Mouse (Mus musculus): ENCODE measurements around the gene Efemp2. TPM values are rescaled to one million over a fixed set of nuclear protein-coding genes. Genes with fewer than 3 reads are reported as not detected.

The Efemp2 gene
- polyA plus RNA-seq, 1 experiment from 2014 or later: 62.7 TPM

GRCm38 (mm10) chr19:5471846-5472245 is 1.9 kb upstream of the Efemp2 start:
- H3K4me1 ChIP-seq (ENCODE audit: control insufficient read depth, insufficient read depth, low read length): peaks cover 8% of the 10 kb centered on the region
- H3K4me3 ChIP-seq (ENCODE audit: low read length): no peak overlapping the region
- H3K9me3 ChIP-seq (replicated peaks; ENCODE audit: control insufficient read depth, low read length): no peaks in the 10 kb centered on the region
- H3K4me2 ChIP-seq (ENCODE audit: low read depth, low read length): no peak overlapping the region
- peaks cover 6% of the 10 kb centered on the region; the same call in 1 of the 2 replicates for H3K36me3 ChIP-seq (ENCODE audit: control insufficient read depth, insufficient read depth)
- no peaks in the 10 kb centered on the region for H3K27me3 ChIP-seq (ENCODE audit: control insufficient read depth, insufficient read depth, low read length)
- H3K9ac ChIP-seq (ENCODE audit: low read length): no peak overlapping the region
- no peak for ATAC-seq (replicated peaks; ENCODE audit: extremely low read depth, insufficient read depth, low FRiP score)
- WGBS: 49% methylated on average over 5 of the region's 5 CpGs
- H3K27ac ChIP-seq (ENCODE audit: low read length): no peak overlapping the region

- Histone ChIP-seq H3K4me2 (ENCODE audit: low read depth, low read length) (no peak overlapping the region), H3K9ac (ENCODE audit: low read length) (no peak overlapping the region), H3K27me3 (ENCODE audit: control insufficient read depth, insufficient read depth, low read length) (no peaks in the 10 kb centered on the region), H3K27ac (ENCODE audit: low read length) (no peak overlapping the region), H3K36me3 (ENCODE audit: control insufficient read depth, insufficient read depth) (no peaks in the 10 kb centered on the region; the same call in 1 of the 2 replicates), H3K4me3 (ENCODE audit: low read length) (no peak overlapping the region), H3K9me3 (replicated peaks; ENCODE audit: control insufficient read depth, low read length) (no peaks in the 10 kb centered on the region), H3K4me1 (ENCODE audit: control insufficient read depth, insufficient read depth, low read length) (peaks cover 8% of the 10 kb centered on the region)
- ATAC-seq (replicated peaks; ENCODE audit: extremely low read depth, insufficient read depth, low FRiP score): no peak
- WGBS: 77% methylated on average over 3 of the region's 3 CpGs
These were observed 897 bp upstream of the Efemp2 start for GRCm38 (mm10) chr19:5472857-5473256.

GRCm38 (mm10) chr19:5474281-5475068 is 721 bp downstream of the Efemp2 start:
- H3K27ac ChIP-seq (ENCODE audit: low read length): peak overlapping the region; percentile 86
- H3K4me3 ChIP-seq (ENCODE audit: low read length): peak overlapping the region; percentile 72
- peak; percentile 59 for ATAC-seq (replicated peaks; ENCODE audit: extremely low read depth, insufficient read depth, low FRiP score)
- no peaks in the 10 kb centered on the region for H3K27me3 ChIP-seq (ENCODE audit: control insufficient read depth, insufficient read depth, low read length)
- peaks cover 8% of the 10 kb centered on the region for H3K4me1 ChIP-seq (ENCODE audit: control insufficient read depth, insufficient read depth, low read length)
- no peaks in the 10 kb centered on the region for H3K9me3 ChIP-seq (replicated peaks; ENCODE audit: control insufficient read depth, low read length)
- H3K36me3 ChIP-seq (ENCODE audit: control insufficient read depth, insufficient read depth): no peaks in the 10 kb centered on the region; the same call in 1 of the 2 replicates
- WGBS: under 1% methylated on average over 47 of the region's 68 CpGs
- peak overlapping the region; percentile 90 for H3K9ac ChIP-seq (ENCODE audit: low read length)
- peak overlapping the region; percentile 97 for H3K4me2 ChIP-seq (ENCODE audit: low read depth, low read length)

- H3K4me3 ChIP-seq (ENCODE audit: low read length): peak overlapping the region; percentile 72
- H3K9me3 ChIP-seq (replicated peaks; ENCODE audit: control insufficient read depth, low read length): no peaks in the 10 kb centered on the region
- H3K9ac ChIP-seq (ENCODE audit: low read length): peak overlapping the region; percentile 90
- H3K27me3 ChIP-seq (ENCODE audit: control insufficient read depth, insufficient read depth, low read length): no peaks in the 10 kb centered on the region
- H3K36me3 ChIP-seq (ENCODE audit: control insufficient read depth, insufficient read depth): peaks cover 3% of the 10 kb centered on the region
- H3K4me2 ChIP-seq (ENCODE audit: low read depth, low read length): peak overlapping the region; percentile 97
- 0 out of 2 replicates have a peak, but pooled peaks have one; percentile 1 for ATAC-seq (replicated peaks; ENCODE audit: extremely low read depth, insufficient read depth, low FRiP score)
- peaks cover 8% of the 10 kb centered on the region for H3K4me1 ChIP-seq (ENCODE audit: control insufficient read depth, insufficient read depth, low read length)
- H3K27ac ChIP-seq (ENCODE audit: low read length): peak overlapping the region; percentile 86
- 20% methylated on average over 13 of the region's 13 CpGs for WGBS
These were observed 1.4 kb downstream of the Efemp2 start for GRCm38 (mm10) chr19:5475069-5475714.

GRCm38 (mm10) chr19:5477004-5477667 is 3.4 kb downstream of the Efemp2 start:
- Histone ChIP-seq H3K4me2 (ENCODE audit: low read depth, low read length) (no peak overlapping the region), H3K9me3 (replicated peaks; ENCODE audit: control insufficient read depth, low read length) (no peaks in the 10 kb centered on the region), H3K4me1 (ENCODE audit: control insufficient read depth, insufficient read depth, low read length) (peaks cover 8% of the 10 kb centered on the region), H3K9ac (ENCODE audit: low read length) (no peak overlapping the region), H3K27ac (ENCODE audit: low read length) (no peak overlapping the region), H3K4me3 (ENCODE audit: low read length) (no peak overlapping the region), H3K36me3 (ENCODE audit: control insufficient read depth, insufficient read depth) (peaks cover 14% of the 10 kb centered on the region), H3K27me3 (ENCODE audit: control insufficient read depth, insufficient read depth, low read length) (no peaks in the 10 kb centered on the region)
- WGBS: 85% methylated on average over 10 of the region's 10 CpGs
- no peak for ATAC-seq (replicated peaks; ENCODE audit: extremely low read depth, insufficient read depth, low FRiP score)

- H3K4me1 ChIP-seq (ENCODE audit: control insufficient read depth, insufficient read depth, low read length): peaks cover 8% of the 10 kb centered on the region
- 90% methylated on average over 18 of the region's 18 CpGs for WGBS
- no peak overlapping the region for H3K4me3 ChIP-seq (ENCODE audit: low read length)
- H3K9me3 ChIP-seq (replicated peaks; ENCODE audit: control insufficient read depth, low read length): no peaks in the 10 kb centered on the region
- no peak overlapping the region for H3K27ac ChIP-seq (ENCODE audit: low read length)
- no peak overlapping the region for H3K9ac ChIP-seq (ENCODE audit: low read length)
- H3K36me3 ChIP-seq (ENCODE audit: control insufficient read depth, insufficient read depth): peaks cover 20% of the 10 kb centered on the region
- no peak overlapping the region for H3K4me2 ChIP-seq (ENCODE audit: low read depth, low read length)
- no peak for ATAC-seq (replicated peaks; ENCODE audit: extremely low read depth, insufficient read depth, low FRiP score)
- no peaks in the 10 kb centered on the region for H3K27me3 ChIP-seq (ENCODE audit: control insufficient read depth, insufficient read depth, low read length)
These were observed 4.0 kb downstream of the Efemp2 start for GRCm38 (mm10) chr19:5477668-5478300.

- peaks cover 23% of the 10 kb centered on the region for H3K36me3 ChIP-seq (ENCODE audit: control insufficient read depth, insufficient read depth)
- H3K9me3 ChIP-seq (replicated peaks; ENCODE audit: control insufficient read depth, low read length): no peaks in the 10 kb centered on the region
- no peak overlapping the region for H3K4me2 ChIP-seq (ENCODE audit: low read depth, low read length)
- no peak overlapping the region for H3K9ac ChIP-seq (ENCODE audit: low read length)
- H3K4me3 ChIP-seq (ENCODE audit: low read length): no peak overlapping the region
- peaks cover 7% of the 10 kb centered on the region for H3K4me1 ChIP-seq (ENCODE audit: control insufficient read depth, insufficient read depth, low read length)
- no peak for ATAC-seq (replicated peaks; ENCODE audit: extremely low read depth, insufficient read depth, low FRiP score)
- no peak overlapping the region for H3K27ac ChIP-seq (ENCODE audit: low read length)
- 88% methylated on average over 10 of the region's 10 CpGs for WGBS
- no peaks in the 10 kb centered on the region for H3K27me3 ChIP-seq (ENCODE audit: control insufficient read depth, insufficient read depth, low read length)
These were observed 6.3 kb downstream of the Efemp2 start for GRCm38 (mm10) chr19:5480016-5480415.

GRCm38 (mm10) chr19:5481398-5481797 is 7.6 kb downstream of the Efemp2 start:
- Histone ChIP-seq H3K4me2 (ENCODE audit: low read depth, low read length) (no peak overlapping the region), H3K27ac (ENCODE audit: low read length) (no peak overlapping the region), H3K27me3 (ENCODE audit: control insufficient read depth, insufficient read depth, low read length) (no peaks in the 10 kb centered on the region), H3K9me3 (replicated peaks; ENCODE audit: control insufficient read depth, low read length) (no peaks in the 10 kb centered on the region), H3K9ac (ENCODE audit: low read length) (no peak overlapping the region), H3K36me3 (ENCODE audit: control insufficient read depth, insufficient read depth) (peaks cover 33% of the 10 kb centered on the region), H3K4me3 (ENCODE audit: low read length) (no peak overlapping the region), H3K4me1 (ENCODE audit: control insufficient read depth, insufficient read depth, low read length) (0 out of 2 replicates have a peak, but pooled peaks cover 1% of the 10 kb centered on the region)
- ATAC-seq (replicated peaks; ENCODE audit: extremely low read depth, insufficient read depth, low FRiP score): no peak
- WGBS: 89% methylated on average over 10 of the region's 10 CpGs
